Mouse (Mus musculus) bone marrow, adult 2 months (tissue): ENCODE measurements around the gene Alg2. TPM values are rescaled to one million over a fixed set of nuclear protein-coding genes. Genes with fewer than 3 reads are reported as not detected.

Experiments
- H3K27ac ChIP-seq: fragments of 200-500 bp; 2 replicates; pipeline ENCODE4 v1.5.1; 2012; ENCODE audit warnings: low read depth, mild to moderate bottlenecking, control low read depth, inconsistent platforms, low read length; ENCODE audit not compliant: control insufficient read depth, poor library complexity, insufficient read depth
- H3K4me1 ChIP-seq: fragments of 200-500 bp; 2 replicates; pipeline ENCODE4 v1.6.1; 2011; ENCODE audit warnings: low read length; ENCODE audit not compliant: control insufficient read depth, insufficient read depth
- H3K4me3 ChIP-seq: fragments of 200-500 bp; replicated peaks from 2 replicates; pipeline ENCODE3; 2011; ENCODE audit warnings: mild to moderate bottlenecking, low read depth, low read length, control low read depth; ENCODE audit not compliant: control insufficient read depth
- CTCF ChIP-seq: fragments of 200-500 bp; IDR thresholded peaks from 2 replicates; pipeline ENCODE4 v1.5.1; 2011; ENCODE audit warnings: low read length, control low read depth; ENCODE audit not compliant: control insufficient read depth, insufficient read depth
- POLR2A ChIP-seq: fragments of 200-500 bp; IDR thresholded peaks from 2 replicates; pipeline ENCODE4 v1.6.1; 2011; ENCODE audit warnings: low read depth, mild to moderate bottlenecking, control low read depth, low read length, borderline replicate concordance; ENCODE audit not compliant: control insufficient read depth
- WGBS: fragments of 180-500 bp; shearing (Covaris S2); methylation state at CpG from one replicate; pipeline ENCODE4 v1.1.7; 2018; 5-methylcytosine and 5-hydroxymethylcytosine counted together
- polyA plus RNA-seq: library from polyadenylated mRNA; stranded (reverse); fragments of >200 nt; gene quantifications from 2 replicates; pipeline ENCODE4 v1.2.4, GENCODE M21; 2011; ENCODE audit warnings: low replicate concordance; ENCODE audit not compliant: missing spikeins, insufficient read depth, insufficient read length

The Alg2 gene
- polyA plus RNA-seq, 1 experiment, result 13.1 TPM

GRCm38 (mm10) chr4:47425247-47425830 lies 48.8 kb downstream of the Alg2 start:
- TF ChIP-seq POLR2A (no peak), CTCF (no peak)
- 17% methylated on average over 16 of the region's 16 CpGs for WGBS
- peaks cover 2% of the 10 kb centered on the region; the same call in 1 of the 2 replicates for H3K4me1 ChIP-seq
- H3K4me3 ChIP-seq, result no peak overlapping the region
- H3K27ac ChIP-seq, result no peak overlapping the region

DNA sequence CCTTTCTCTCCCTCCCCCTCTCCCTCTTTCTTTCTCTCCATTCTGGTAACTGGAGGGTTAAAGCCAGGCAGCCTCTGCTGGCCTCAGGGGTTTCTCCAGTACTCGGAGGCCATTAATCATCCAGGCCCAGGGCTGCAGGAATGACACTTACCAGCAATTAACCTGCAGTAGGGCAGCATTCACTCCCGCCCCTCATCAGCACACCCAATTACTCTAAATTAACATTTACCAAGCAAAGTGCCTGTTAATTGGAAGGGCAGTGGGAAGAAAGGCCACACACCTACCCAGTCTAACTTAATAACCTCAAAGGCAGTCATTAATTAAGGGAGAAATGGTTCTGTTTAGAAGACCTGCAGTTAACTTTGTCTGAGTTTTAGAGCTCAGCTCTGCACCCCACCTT lies 49.8 kb downstream of the Alg2 start:
- TF ChIP-seq POLR2A, result no peak
- no peak for TF ChIP-seq CTCF
- WGBS, result 49% methylated on average over 2 of the region's 2 CpGs
- H3K4me3 ChIP-seq, result no peak overlapping the region
- H3K27ac ChIP-seq, result no peak overlapping the region
- H3K4me1 ChIP-seq, result no peaks in the 10 kb centered on the region

- WGBS, result 71% methylated on average over 3 of the region's 3 CpGs
- no peaks in the 10 kb centered on the region for H3K4me1 ChIP-seq
- TF ChIP-seq POLR2A (no peak), CTCF (no peak)
- no peak overlapping the region for H3K4me3 ChIP-seq
- no peak overlapping the region for H3K27ac ChIP-seq
Measured at GRCm38 (mm10) chr4:47422946-47423345, 51.2 kb downstream of the Alg2 start.

DNA sequence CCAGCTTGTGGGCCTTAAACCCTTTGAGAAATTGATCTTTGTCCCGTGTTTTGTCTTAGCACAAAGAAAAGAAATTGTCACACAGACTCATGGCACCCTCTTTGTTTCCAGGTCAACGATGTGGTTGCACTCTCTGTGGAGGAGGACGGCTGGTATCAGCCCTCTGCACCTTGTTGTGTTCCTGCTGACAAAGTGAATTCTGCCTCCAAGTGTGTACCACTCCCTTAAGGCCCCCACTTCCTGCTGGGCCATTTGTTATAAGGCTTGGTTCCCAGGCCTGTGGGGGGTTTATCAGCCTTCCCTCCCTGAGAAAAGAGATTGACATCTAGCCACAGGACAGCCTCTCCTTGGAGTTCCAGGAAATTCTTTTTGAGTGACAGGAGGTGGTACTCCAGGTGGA lies 51.9 kb downstream of the Alg2 start:
- TF ChIP-seq CTCF (no peak), POLR2A (no peak)
- 14% methylated on average over 3 of the region's 3 CpGs for WGBS
- Histone ChIP-seq H3K4me3 (no peak overlapping the region), H3K27ac (no peak overlapping the region), H3K4me1 (no peaks in the 10 kb centered on the region)

DNA sequence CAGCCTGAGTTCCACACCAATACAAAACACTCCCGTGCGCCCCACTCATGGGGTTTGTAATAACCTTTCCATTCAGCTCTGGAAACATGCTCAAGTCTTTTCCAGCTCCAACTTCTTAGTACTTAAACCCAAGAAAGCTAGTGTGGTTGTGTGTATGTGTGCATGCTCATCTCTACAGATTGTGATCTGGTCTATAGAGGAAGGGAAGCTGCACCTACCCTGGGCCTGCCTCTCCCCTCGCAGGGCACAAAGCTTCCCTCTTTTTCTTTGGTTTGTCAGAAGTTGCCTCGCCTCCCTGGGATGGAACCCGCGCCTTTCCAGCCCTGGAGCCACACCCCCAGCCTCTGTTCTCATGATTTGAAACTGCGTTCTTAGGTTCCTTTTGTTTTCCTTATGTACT lies 53.9 kb downstream of the Alg2 start:
- Histone ChIP-seq H3K4me1 (no peaks in the 10 kb centered on the region), H3K27ac (no peak overlapping the region), H3K4me3 (no peak overlapping the region)
- 50% methylated on average over 7 of the region's 7 CpGs for WGBS
- TF ChIP-seq CTCF, result no peak
- TF ChIP-seq POLR2A, result no peak

DNA sequence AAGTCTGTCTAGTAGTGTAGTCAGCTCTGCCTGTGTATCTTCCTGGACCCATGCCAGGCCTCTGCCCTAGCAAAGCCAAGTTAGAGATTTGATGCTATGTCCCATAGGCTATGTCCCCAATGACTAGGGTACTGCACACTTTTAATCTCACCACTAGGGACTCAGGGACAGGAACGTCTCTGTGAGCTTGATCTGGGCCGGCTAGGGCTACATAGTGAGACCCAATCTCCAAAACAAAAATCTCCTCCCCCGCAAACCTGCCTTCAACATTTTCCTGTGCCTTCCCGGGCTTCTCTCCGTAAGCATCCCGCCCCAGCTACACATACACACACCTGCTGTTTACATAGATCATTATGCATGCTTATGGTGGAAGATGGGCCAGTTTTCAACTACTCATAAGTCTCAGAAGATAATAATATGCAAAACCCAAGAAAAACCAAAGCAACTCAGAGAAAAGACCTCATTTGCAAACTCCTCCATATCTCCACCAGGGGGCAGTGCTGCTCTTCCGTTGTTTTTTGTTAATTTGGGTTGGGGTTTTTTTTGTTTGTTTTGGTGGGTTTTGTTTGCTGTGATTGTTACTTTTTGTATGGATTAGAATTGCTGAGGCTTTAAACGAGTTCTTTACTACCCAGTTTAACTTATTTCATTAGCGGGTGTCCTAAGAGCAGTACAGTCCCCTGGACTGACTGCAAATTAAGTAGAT lies 54.7 kb downstream of the Alg2 start:
- WGBS, result 34% methylated on average over 9 of the region's 9 CpGs

DNA sequence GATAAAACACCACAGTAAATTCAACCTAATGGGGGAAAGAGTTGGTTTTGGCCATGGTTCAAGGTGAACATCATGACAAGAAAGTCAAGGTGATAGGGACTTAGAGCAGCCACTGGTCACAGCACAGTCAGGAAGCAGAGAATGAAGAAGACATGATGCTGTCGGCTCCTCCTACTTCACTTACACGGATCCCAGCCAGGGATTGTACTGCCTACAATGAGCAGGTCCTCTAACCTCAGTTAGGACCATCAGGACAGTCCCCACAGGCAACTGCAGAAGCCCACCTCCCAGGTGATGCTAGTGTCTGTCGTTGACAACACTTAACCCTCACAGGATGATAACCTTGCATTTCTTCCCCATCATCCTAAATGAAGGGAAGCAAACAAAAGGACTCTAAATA lies 56.3 kb downstream of the Alg2 start:
- H3K27ac ChIP-seq, result no peak overlapping the region
- no peak overlapping the region for H3K4me3 ChIP-seq
- no peak for TF ChIP-seq POLR2A
- no peak for TF ChIP-seq CTCF
- 67% methylated on average over 3 of the region's 3 CpGs for WGBS
- H3K4me1 ChIP-seq, result no peaks in the 10 kb centered on the region

More for the DNA sequence above, 54.7 kb downstream of the Alg2 start:
- Histone ChIP-seq H3K27ac (no peak overlapping the region), H3K4me1 (no peaks in the 10 kb centered on the region), H3K4me3 (no peak overlapping the region)
- TF ChIP-seq CTCF (peak; percentile 36; the same call in 1 of the 2 replicates), POLR2A (no peak)

Other genes with a start within 250 kb of the Alg2 start
- 4.2 and 5.6 TPM in 2 replicates for gene Tgfbr1, start 121.1 kb downstream of the Alg2 start, polyA plus RNA-seq
- 149 and 260 TPM in 2 replicates for gene Sec61b, start 325 bp upstream of the Alg2 start, polyA plus RNA-seq